12 mouse cellular contexts compared by ENCODE assay signal in genomic region chr3:14889716-14890409, GRCm38 (mm10). TPM values are rescaled to one million over a fixed set of nuclear protein-coding genes. Genes with fewer than 3 reads are reported as not detected.
DNase-seq lines count a peak whose midpoint lies in the region; ATAC-seq and TF ChIP-seq lines count a peak whose summit lies in the region.
"Had no signal": no experiment of that assay in that cellular context is flagged by ENCODE, and none has a peak within 500 bp of the region (broad histone marks: within the 10 kb centered on the region; RNA-seq: fewer than 3 reads in every experiment).

No protein-coding gene starts in this region.

- no peak for ATAC-seq in forebrain, embryonic 15.5 days (replicated peaks)
- ATAC-seq in forebrain, embryonic 11.5 days (replicated peaks; ENCODE audit: low FRiP score) = no peak
- ATAC-seq in midbrain, embryonic 16.5 days = no peak
- ATAC-seq in cerebellum, adult (ENCODE audit: insufficient number of reproducible peaks, low FRiP score, low TSS enrichment) = no peak

- no peaks in the 10 kb centered on the region for H3K27me3 ChIP-seq in forebrain, embryonic 15.5 days
- peaks cover 5% of the 10 kb centered on the region; the same call in 1 of the 2 replicates for H3K27me3 ChIP-seq in forebrain, embryonic 11.5 days (ENCODE audit: control insufficient read depth, insufficient read depth, low read length)
- peaks cover 2% of the 10 kb centered on the region; the same call in 1 of the 2 replicates for H3K27me3 ChIP-seq in midbrain, embryonic 16.5 days (ENCODE audit: control insufficient read depth, insufficient read depth, low read depth, low read length)
- H3K27me3 ChIP-seq: hindbrain, embryonic 15.5 days had no signal

- 49% methylated on average over 4 of the region's 4 CpGs for WGBS in forebrain, embryonic 15.5 days
- 37% methylated on average over 4 of the region's 4 CpGs for WGBS in forebrain, embryonic 11.5 days
- 30% methylated on average over 4 of the region's 4 CpGs for WGBS in midbrain, embryonic 16.5 days

- H3K9me3 ChIP-seq in forebrain, embryonic 15.5 days = no peaks in the 10 kb centered on the region
- H3K9me3 ChIP-seq in forebrain, embryonic 11.5 days (ENCODE audit: control insufficient read depth, low read length) = no peaks in the 10 kb centered on the region
- H3K9me3 ChIP-seq in midbrain, embryonic 16.5 days (replicated peaks; ENCODE audit: control insufficient read depth, low read length, poor library complexity, severe bottlenecking) = no peaks in the 10 kb centered on the region
- H3K9me3 ChIP-seq: hindbrain, embryonic 15.5 days had no signal

- H3K36me3 ChIP-seq in forebrain, embryonic 15.5 days = no peaks in the 10 kb centered on the region
- no peaks in the 10 kb centered on the region for H3K36me3 ChIP-seq in forebrain, embryonic 11.5 days (ENCODE audit: control insufficient read depth, insufficient read depth, low read length)
- no peaks in the 10 kb centered on the region for H3K36me3 ChIP-seq in midbrain, embryonic 16.5 days (ENCODE audit: control insufficient read depth, insufficient read depth, low read length)
- H3K36me3 ChIP-seq: hindbrain, embryonic 15.5 days had no signal

- H3K9ac ChIP-seq in forebrain, embryonic 15.5 days (replicated peaks) = no peak overlapping the region
- no peak overlapping the region for H3K9ac ChIP-seq in forebrain, embryonic 11.5 days (ENCODE audit: low read length)
- H3K9ac ChIP-seq in midbrain, embryonic 16.5 days (ENCODE audit: low read depth, low read length) = no peak overlapping the region
- H3K9ac ChIP-seq: hindbrain, embryonic 15.5 days had no signal

- intact Hi-C loops in left cerebral cortex, adult 2 months (cut with DNase I) = loop anchor here (5.0 to 10.0 kb wide), 2 partner anchors 57 to 205 kb away; no protein-coding TSS in a partner anchor
- intact Hi-C loops in left cerebral cortex, postnatal 14 days (cut with DNase I) = loop anchor here (5.0 kb wide), 1 partner anchor 302 kb away; no protein-coding TSS in a partner anchor

- no peak overlapping the region for H3K4me3 ChIP-seq in forebrain, embryonic 15.5 days
- H3K4me3 ChIP-seq in forebrain, embryonic 11.5 days (ENCODE audit: low read depth, low read length) = no peak overlapping the region
- H3K4me3 ChIP-seq in left cerebral cortex, adult 2 months = peak overlapping the region; percentile 73
- H3K4me3 ChIP-seq in midbrain, embryonic 16.5 days (ENCODE audit: low read depth, low read length) = no peak overlapping the region
- H3K4me3 ChIP-seq: hindbrain, embryonic 15.5 days; myocyte had no signal

- 0 out of 2 replicates have a peak overlapping the region, but pooled peaks have one; percentile 8 for H3K4me2 ChIP-seq in forebrain, embryonic 15.5 days (replicated peaks)
- no peak overlapping the region for H3K4me2 ChIP-seq in forebrain, embryonic 11.5 days (ENCODE audit: low read depth, low read length, severe bottlenecking)
- no peak overlapping the region; the same call in 1 of the 2 replicates for H3K4me2 ChIP-seq in midbrain, embryonic 16.5 days (ENCODE audit: low read length)
- H3K4me2 ChIP-seq: hindbrain, embryonic 15.5 days had no signal

- H3K27ac ChIP-seq in forebrain, embryonic 15.5 days (replicated peaks) = no peak overlapping the region
- no peak overlapping the region for H3K27ac ChIP-seq in forebrain, embryonic 11.5 days (ENCODE audit: low read depth, low read length)
- peak overlapping the region; percentile 86; the same call in 1 of the 2 replicates for H3K27ac ChIP-seq in left cerebral cortex, adult 2 months
- H3K27ac ChIP-seq in midbrain, embryonic 16.5 days (ENCODE audit: low read length) = 0 out of 2 replicates have a peak overlapping the region, but pooled peaks have one; percentile 38
- H3K27ac ChIP-seq: hindbrain, embryonic 15.5 days had no signal

- DNase-seq in forebrain, embryonic 11.5 days (ENCODE audit: low spot score) = no peak
- no peak for DNase-seq in left cerebral cortex, adult 2 months (ENCODE audit: extremely low spot score in 1 of 2, low spot score in 2 of 2)
- no peak for DNase-seq in left cerebral cortex, postnatal 14 days (ENCODE audit: low spot score in 2 of 2)
- DNase-seq in liver = peak; percentile 42
- DNase-seq in cerebellum, postnatal 10 days = no peak
- DNase-seq: cerebellum, adult 11 months; right cerebral cortex, postnatal 4 days had no signal

- no peak for TF ChIP-seq CTCF in left cerebral cortex, adult 2 months (IDR thresholded peaks at IDR 0.05)

- H3K4me1 ChIP-seq in forebrain, embryonic 15.5 days = peaks cover 6% of the 10 kb centered on the region; the same call in 1 of the 2 replicates
- H3K4me1 ChIP-seq in forebrain, embryonic 11.5 days (replicated peaks; ENCODE audit: control insufficient read depth, insufficient read depth, low read length) = no peaks in the 10 kb centered on the region
- peaks cover 2% of the 10 kb centered on the region; the same call in 1 of the 2 replicates for H3K4me1 ChIP-seq in midbrain, embryonic 16.5 days (ENCODE audit: control insufficient read depth, insufficient read depth, low read length)
- H3K4me1 ChIP-seq: hindbrain, embryonic 15.5 days had no signal

RNA-seq across cellular contexts. Expression of gene Car2, which starts 3.8 kb away (rescaled TPM):
- 21.7 and 22.7 TPM in 2 replicates for polyA plus RNA-seq in forebrain, embryonic 15.5 days (2015; fragmentation: Nextera tagmentation; extraction: Ambion mirVana)
- 105 and 114 TPM in 2 replicates for polyA plus RNA-seq in forebrain, embryonic 11.5 days (2014; fragmentation: Nextera tagmentation; extraction: Ambion mirVana)
- total RNA-seq in left cerebral cortex, adult 2 months (2021) = 100 to 1,000 TPM; 101 to 106 TPM
- 10 to 100 TPM; 73.3 to 76.3 TPM for total RNA-seq in left cerebral cortex, postnatal 14 days (2021)
- polyA plus RNA-seq in midbrain, embryonic 16.5 days (2015; fragmentation: Nextera tagmentation; extraction: Ambion mirVana) = 19.4 and 22.0 TPM in 2 replicates

RNA-seq across cellular contexts. Expression of gene Car3, which starts 26.6 kb away (rescaled TPM):
- polyA plus RNA-seq in forebrain, embryonic 15.5 days (2015; fragmentation: Nextera tagmentation; extraction: Ambion mirVana) = 1.1 and 2.1 TPM in 2 replicates
- 1.5 and 1.6 TPM in 2 replicates for polyA plus RNA-seq in forebrain, embryonic 11.5 days (2014; fragmentation: Nextera tagmentation; extraction: Ambion mirVana)
- under 1 TPM; 0.61 to 0.72 TPM for total RNA-seq in left cerebral cortex, adult 2 months (2021)
- 1 to 10 TPM in 1 of 2 experiments, under 1 TPM in 1; 0.80 to 1.2 TPM for total RNA-seq in left cerebral cortex, postnatal 14 days (2021)
- 1.8 and 3.6 TPM in 2 replicates for polyA plus RNA-seq in midbrain, embryonic 16.5 days (2015; fragmentation: Nextera tagmentation; extraction: Ambion mirVana)

Comparison
In these comparisons a context has a peak if more than half of its experiments do, and no peak if none do; other contexts are left out.
1. H3K27ac ChIP-seq: peak in left cerebral cortex, adult 2 months (single experiment) and midbrain, embryonic 16.5 days (single experiment); none in forebrain, embryonic 15.5 days (single experiment) and forebrain, embryonic 11.5 days (single experiment).